8 mouse cellular contexts compared by ENCODE assay signal in genomic region chr17:28008565-28008981, GRCm38 (mm10).
A peak's percentile ranks its signal among the peaks of the same experiment; 100 is the strongest.
DNase-seq lines count a peak whose midpoint lies in the region; ATAC-seq and TF ChIP-seq lines count a peak whose summit lies in the region.

No protein-coding gene starts in this region.

- DNase-seq in lung, adult 2 months = no peak
- no peak for DNase-seq in lung, adult 18-20 months
- no peak for DNase-seq in hindbrain, embryonic 14.5 days (ENCODE audit: low spot score)
- no peak for DNase-seq in midbrain, postnatal 0 days (ENCODE audit: low spot score)
- DNase-seq in adrenal gland, postnatal 4 days (ENCODE audit: low spot score in 2 of 2) = no peak
- DNase-seq in testis, postnatal 14 days (ENCODE audit: low spot score) = no peak

- no peak for ATAC-seq in embryonic facial prominence, embryonic 15.5 days (ENCODE audit: insufficient number of reproducible peaks, low FRiP score, low TSS enrichment, low read depth)
- no peak for ATAC-seq in hindbrain, embryonic 14.5 days (ENCODE audit: low FRiP score)
- no peak for ATAC-seq in midbrain, postnatal 0 days (ENCODE audit: low FRiP score)
- no peak for ATAC-seq in inflammation-experienced regulatory T-cells, adult 6 months

- H3K9me3 ChIP-seq in embryonic facial prominence, embryonic 15.5 days (replicated peaks) = no peaks in the 10 kb centered on the region
- no peaks in the 10 kb centered on the region for H3K9me3 ChIP-seq in hindbrain, embryonic 14.5 days (ENCODE audit: control insufficient read depth, low read length)
- no peaks in the 10 kb centered on the region for H3K9me3 ChIP-seq in midbrain, postnatal 0 days (ENCODE audit: low read length)

- peak overlapping the region; percentile 39 for H3K4me2 ChIP-seq in embryonic facial prominence, embryonic 15.5 days (replicated peaks)
- H3K4me2 ChIP-seq in hindbrain, embryonic 14.5 days (replicated peaks) = peak overlapping the region; percentile 17; the same call in 1 of the 2 replicates
- peak overlapping the region; percentile 18; the same call in 1 of the 2 replicates for H3K4me2 ChIP-seq in midbrain, postnatal 0 days (ENCODE audit: low read depth, low read length, poor library complexity, severe bottlenecking)

- H3K36me3 ChIP-seq in embryonic facial prominence, embryonic 15.5 days = peaks cover 4% of the 10 kb centered on the region; the same call in 1 of the 2 replicates
- H3K36me3 ChIP-seq in hindbrain, embryonic 14.5 days (replicated peaks; ENCODE audit: control insufficient read depth, insufficient read depth) = peaks cover 23% of the 10 kb centered on the region; the same call in 1 of the 2 replicates
- peaks cover 20% of the 10 kb centered on the region for H3K36me3 ChIP-seq in midbrain, postnatal 0 days (ENCODE audit: insufficient read depth, low read length)

- H3K4me3 ChIP-seq in lung, adult 2 months (replicated peaks; ENCODE audit: extremely low read depth, low read depth, low read length) = peak overlapping the region; percentile 64
- peak overlapping the region; percentile 19 for H3K4me3 ChIP-seq in embryonic facial prominence, embryonic 15.5 days (replicated peaks)
- H3K4me3 ChIP-seq in hindbrain, embryonic 14.5 days (replicated peaks; ENCODE audit: low read length) = no peak overlapping the region; the same call in 1 of the 2 replicates
- peak overlapping the region; percentile 2; the same call in 1 of the 2 replicates for H3K4me3 ChIP-seq in midbrain, postnatal 0 days (ENCODE audit: low read depth, low read length)

- H3K27ac ChIP-seq in embryonic facial prominence, embryonic 15.5 days (replicated peaks) = peak overlapping the region; percentile 89
- no peak overlapping the region for H3K27ac ChIP-seq in hindbrain, embryonic 14.5 days
- H3K27ac ChIP-seq in midbrain, postnatal 0 days (ENCODE audit: low read depth, low read length) = no peak overlapping the region

- H3K9ac ChIP-seq in embryonic facial prominence, embryonic 15.5 days = no peak overlapping the region
- no peak overlapping the region for H3K9ac ChIP-seq in hindbrain, embryonic 14.5 days
- no peak overlapping the region for H3K9ac ChIP-seq in midbrain, postnatal 0 days (replicated peaks; ENCODE audit: low read length, poor library complexity, severe bottlenecking)

- WGBS in lung, adult 2 months = 22% methylated on average over 8 of the region's 8 CpGs
- WGBS in embryonic facial prominence, embryonic 15.5 days = 40% methylated on average over 8 of the region's 8 CpGs
- WGBS in hindbrain, embryonic 14.5 days = 72% methylated on average over 8 of the region's 8 CpGs
- 71% methylated on average over 8 of the region's 8 CpGs for WGBS in midbrain, postnatal 0 days

- TF ChIP-seq CTCF in lung, adult 2 months (IDR thresholded peaks at IDR 0.05; ENCODE audit: insufficient read depth, low read length) = no peak
- no peak for TF ChIP-seq CTCF in midbrain, postnatal 0 days (IDR thresholded peaks at IDR 0.05)

- no peaks in the 10 kb centered on the region for H3K27me3 ChIP-seq in embryonic facial prominence, embryonic 15.5 days
- no peaks in the 10 kb centered on the region for H3K27me3 ChIP-seq in hindbrain, embryonic 14.5 days (ENCODE audit: control insufficient read depth, insufficient read depth, low read length)
- H3K27me3 ChIP-seq in midbrain, postnatal 0 days (ENCODE audit: insufficient read depth, low read length) = no peaks in the 10 kb centered on the region

- H3K4me1 ChIP-seq in lung, adult 2 months (ENCODE audit: control insufficient read depth, insufficient read depth, low read length) = peaks cover 56% of the 10 kb centered on the region
- peaks cover 70% of the 10 kb centered on the region for H3K4me1 ChIP-seq in embryonic facial prominence, embryonic 15.5 days
- peaks cover 47% of the 10 kb centered on the region for H3K4me1 ChIP-seq in hindbrain, embryonic 14.5 days (replicated peaks; ENCODE audit: control insufficient read depth, insufficient read depth, low read length)
- H3K4me1 ChIP-seq in midbrain, postnatal 0 days (ENCODE audit: insufficient read depth, low read length) = peaks cover 6% of the 10 kb centered on the region; the same call in 1 of the 2 replicates

- TF ChIP-seq POLR2A in lung, adult 2 months (IDR thresholded peaks at IDR 0.05; ENCODE audit: borderline replicate concordance, extremely low read depth, low read depth, low read length) = no peak
